Mouse (Mus musculus) induced T-regulatory cell, adult 2 months (primary cell): Measurements from ENCODE around the gene Hmgcl.
"Not testable (repeated sequence)": the region's sequence is repeated elsewhere in the genome, so short reads cannot be mapped to it uniquely, and the experiment has no call there.

Experiments
- DNase-seq: peaks from one replicate; pipeline ENCODE4 v3.0.0-alpha.2; 2012; ENCODE audit warnings: low read depth

Gene Hmgcl

GRCm38 (mm10) chr4:135961709-135962108 lies 15.5 kb downstream of the Hmgcl start:
- no peak for DNase-seq

- DNase-seq, result no peak
Observed at GRCm38 (mm10) chr4:135962198-135962597, 15.9 kb downstream of the Hmgcl start.

- no peak for DNase-seq
Observed at GRCm38 (mm10) chr4:135962946-135963345, 16.7 kb downstream of the Hmgcl start.

GRCm38 (mm10) chr4:135963457-135964193 lies 17.4 kb downstream of the Hmgcl start, which contains the start of gene Gale:
Gene Gale (plus strand): TSS chr4:135963727.
- DNase-seq, result peak; percentile 98

- DNase-seq, result peak; percentile 65
Observed at GRCm38 (mm10) chr4:135964426-135964825, 18.2 kb downstream of the Hmgcl start.

GRCm38 (mm10) chr4:135965113-135965512 lies 18.9 kb downstream of the Hmgcl start:
- DNase-seq, result no peak

GRCm38 (mm10) chr4:135966283-135966682 lies 20.0 kb downstream of the Hmgcl start:
- DNase-seq, result no peak

GRCm38 (mm10) chr4:135967086-135967760 lies 21.0 kb downstream of the Hmgcl start:
- DNase-seq, result no peak

GRCm38 (mm10) chr4:135968271-135968869 lies 22.1 kb downstream of the Hmgcl start:
- no peak for DNase-seq

GRCm38 (mm10) chr4:135969070-135969750 lies 23.0 kb downstream of the Hmgcl start:
- DNase-seq, result no peak

- DNase-seq, result no peak
Observed at GRCm38 (mm10) chr4:135970585-135970984, 24.3 kb downstream of the Hmgcl start.

GRCm38 (mm10) chr4:135971805-135972555 lies 25.7 kb downstream of the Hmgcl start:
- peak; percentile 68 for DNase-seq

GRCm38 (mm10) chr4:135972556-135972906 lies 26.3 kb downstream of the Hmgcl start, which contains the start of gene Lypla2:
Gene Lypla2 (minus strand): TSS chr4:135972626.
- DNase-seq, result peak; percentile 85

GRCm38 (mm10) chr4:135972911-135973811 lies 26.9 kb downstream of the Hmgcl start:
- DNase-seq, result peak; percentile 60

GRCm38 (mm10) chr4:135976146-135976545 lies 29.9 kb downstream of the Hmgcl start:
- no peak for DNase-seq

- DNase-seq, result not testable (repeated sequence)
Observed at GRCm38 (mm10) chr4:135980223-135980622, 34.0 kb downstream of the Hmgcl start.

- DNase-seq, result no peak
Observed at GRCm38 (mm10) chr4:135981524-135982063, 35.3 kb downstream of the Hmgcl start.

- DNase-seq, result no peak
Observed at GRCm38 (mm10) chr4:135984556-135984955, 38.3 kb downstream of the Hmgcl start.

- DNase-seq, result no peak
Observed at GRCm38 (mm10) chr4:135985193-135985592, 38.9 kb downstream of the Hmgcl start.

- no peak for DNase-seq
Observed at GRCm38 (mm10) chr4:135985769-135986168, 39.5 kb downstream of the Hmgcl start.
